Mouse (Mus musculus): ENCODE data around the gene Tgfb3. TPM values are rescaled to one million over a fixed set of nuclear protein-coding genes. Genes with fewer than 3 reads are reported as not detected.

Gene Tgfb3
- polyA plus RNA-seq, 1 experiment from 2014 or later: 27.0 TPM

- Histone ChIP-seq H3K4me3 (ENCODE audit: low read length) (no peak overlapping the region), H3K4me1 (ENCODE audit: insufficient read depth, low read length) (peaks cover 25% of the 10 kb centered on the region), H3K9ac (replicated peaks; ENCODE audit: low read length) (no peak overlapping the region), H3K9me3 (ENCODE audit: low read length) (no peaks in the 10 kb centered on the region), H3K36me3 (ENCODE audit: insufficient read depth, low read length) (no peaks in the 10 kb centered on the region), H3K27me3 (ENCODE audit: insufficient read depth, low read length) (no peaks in the 10 kb centered on the region), H3K4me2 (replicated peaks; ENCODE audit: low read depth, low read length) (no peak overlapping the region), H3K27ac (ENCODE audit: low read length) (no peak overlapping the region)
- 90% methylated on average over 6 of the region's 6 CpGs for WGBS
- ATAC-seq (ENCODE audit: low FRiP score, low TSS enrichment): no peak
Observed at GRCm38 (mm10) chr12:86025480-86025879, 53.4 kb downstream of the Tgfb3 start.

GRCm38 (mm10) chr12:86024426-86024825 lies 54.4 kb downstream of the Tgfb3 start:
- H3K4me1 ChIP-seq (ENCODE audit: insufficient read depth, low read length): peaks cover 25% of the 10 kb centered on the region
- no peaks in the 10 kb centered on the region for H3K27me3 ChIP-seq (ENCODE audit: insufficient read depth, low read length)
- no peak overlapping the region for H3K4me3 ChIP-seq (ENCODE audit: low read length)
- no peaks in the 10 kb centered on the region for H3K36me3 ChIP-seq (ENCODE audit: insufficient read depth, low read length)
- H3K4me2 ChIP-seq (replicated peaks; ENCODE audit: low read depth, low read length): no peak overlapping the region
- no peak overlapping the region for H3K9ac ChIP-seq (replicated peaks; ENCODE audit: low read length)
- no peak overlapping the region for H3K27ac ChIP-seq (ENCODE audit: low read length)
- 57% methylated on average over 4 of the region's 4 CpGs for WGBS
- ATAC-seq (ENCODE audit: low FRiP score, low TSS enrichment): no peak
- H3K9me3 ChIP-seq (ENCODE audit: low read length): no peaks in the 10 kb centered on the region

GRCm38 (mm10) chr12:86023081-86023871 lies 55.6 kb downstream of the Tgfb3 start:
- Histone ChIP-seq H3K27ac (ENCODE audit: low read length) (peak overlapping the region; percentile 26), H3K4me3 (ENCODE audit: low read length) (no peak overlapping the region), H3K9ac (replicated peaks; ENCODE audit: low read length) (no peak overlapping the region), H3K4me2 (replicated peaks; ENCODE audit: low read depth, low read length) (no peak overlapping the region), H3K9me3 (ENCODE audit: low read length) (no peaks in the 10 kb centered on the region), H3K4me1 (ENCODE audit: insufficient read depth, low read length) (peaks cover 25% of the 10 kb centered on the region), H3K27me3 (ENCODE audit: insufficient read depth, low read length) (no peaks in the 10 kb centered on the region), H3K36me3 (ENCODE audit: insufficient read depth, low read length) (no peaks in the 10 kb centered on the region)
- ATAC-seq (ENCODE audit: low FRiP score, low TSS enrichment): peak; percentile 40; the same call in 1 of the 2 replicates
- 66% methylated on average over 4 of the region's 4 CpGs for WGBS

GRCm38 (mm10) chr12:86022282-86022984 lies 56.4 kb downstream of the Tgfb3 start:
- Histone ChIP-seq H3K27me3 (ENCODE audit: insufficient read depth, low read length) (no peaks in the 10 kb centered on the region), H3K4me3 (ENCODE audit: low read length) (no peak overlapping the region), H3K9ac (replicated peaks; ENCODE audit: low read length) (no peak overlapping the region), H3K36me3 (ENCODE audit: insufficient read depth, low read length) (no peaks in the 10 kb centered on the region), H3K4me1 (ENCODE audit: insufficient read depth, low read length) (peaks cover 25% of the 10 kb centered on the region), H3K27ac (ENCODE audit: low read length) (no peak overlapping the region; the same call in 1 of the 2 replicates), H3K9me3 (ENCODE audit: low read length) (no peaks in the 10 kb centered on the region), H3K4me2 (replicated peaks; ENCODE audit: low read depth, low read length) (no peak overlapping the region)
- 39% methylated on average over 9 of the region's 9 CpGs for WGBS
- no peak for ATAC-seq (ENCODE audit: low FRiP score, low TSS enrichment)

- Histone ChIP-seq H3K4me3 (ENCODE audit: low read length) (no peak overlapping the region), H3K9me3 (ENCODE audit: low read length) (no peaks in the 10 kb centered on the region), H3K9ac (replicated peaks; ENCODE audit: low read length) (no peak overlapping the region), H3K4me1 (ENCODE audit: insufficient read depth, low read length) (peaks cover 18% of the 10 kb centered on the region), H3K27ac (ENCODE audit: low read length) (no peak overlapping the region), H3K27me3 (ENCODE audit: insufficient read depth, low read length) (no peaks in the 10 kb centered on the region), H3K4me2 (replicated peaks; ENCODE audit: low read depth, low read length) (no peak overlapping the region), H3K36me3 (ENCODE audit: insufficient read depth, low read length) (no peaks in the 10 kb centered on the region)
- 72% methylated on average over 6 of the region's 6 CpGs for WGBS
- no peak for ATAC-seq (ENCODE audit: low FRiP score, low TSS enrichment)
Observed at GRCm38 (mm10) chr12:86021583-86021982, 57.3 kb downstream of the Tgfb3 start.

GRCm38 (mm10) chr12:86017360-86017759 lies 61.5 kb downstream of the Tgfb3 start:
- Histone ChIP-seq H3K27me3 (ENCODE audit: insufficient read depth, low read length) (no peaks in the 10 kb centered on the region), H3K4me2 (replicated peaks; ENCODE audit: low read depth, low read length) (no peak overlapping the region), H3K4me3 (ENCODE audit: low read length) (no peak overlapping the region), H3K9me3 (ENCODE audit: low read length) (no peaks in the 10 kb centered on the region), H3K9ac (replicated peaks; ENCODE audit: low read length) (no peak overlapping the region), H3K4me1 (ENCODE audit: insufficient read depth, low read length) (peaks cover 6% of the 10 kb centered on the region), H3K27ac (ENCODE audit: low read length) (no peak overlapping the region), H3K36me3 (ENCODE audit: insufficient read depth, low read length) (no peaks in the 10 kb centered on the region)
- no peak for ATAC-seq (ENCODE audit: low FRiP score, low TSS enrichment)
- 74% methylated on average over 5 of the region's 5 CpGs for WGBS

- no peaks in the 10 kb centered on the region for H3K9me3 ChIP-seq (ENCODE audit: low read length)
- H3K4me3 ChIP-seq (ENCODE audit: low read length): no peak overlapping the region
- ATAC-seq (ENCODE audit: low FRiP score, low TSS enrichment): no peak
- WGBS: 67% methylated on average over 2 of the region's 2 CpGs
- H3K4me2 ChIP-seq (replicated peaks; ENCODE audit: low read depth, low read length): no peak overlapping the region
- no peak overlapping the region for H3K9ac ChIP-seq (replicated peaks; ENCODE audit: low read length)
- H3K27ac ChIP-seq (ENCODE audit: low read length): no peak overlapping the region
- H3K4me1 ChIP-seq (ENCODE audit: insufficient read depth, low read length): no peaks in the 10 kb centered on the region
- H3K27me3 ChIP-seq (ENCODE audit: insufficient read depth, low read length): no peaks in the 10 kb centered on the region
- no peaks in the 10 kb centered on the region for H3K36me3 ChIP-seq (ENCODE audit: insufficient read depth, low read length)
Observed at GRCm38 (mm10) chr12:86015114-86015513, 63.7 kb downstream of the Tgfb3 start.

GRCm38 (mm10) chr12:86014621-86015020 lies 64.2 kb downstream of the Tgfb3 start:
- H3K4me3 ChIP-seq (ENCODE audit: low read length): no peak overlapping the region
- ATAC-seq (ENCODE audit: low FRiP score, low TSS enrichment): no peak
- no peak overlapping the region for H3K9ac ChIP-seq (replicated peaks; ENCODE audit: low read length)
- no peaks in the 10 kb centered on the region for H3K27me3 ChIP-seq (ENCODE audit: insufficient read depth, low read length)
- no peaks in the 10 kb centered on the region for H3K4me1 ChIP-seq (ENCODE audit: insufficient read depth, low read length)
- no peaks in the 10 kb centered on the region for H3K9me3 ChIP-seq (ENCODE audit: low read length)
- no peak overlapping the region for H3K27ac ChIP-seq (ENCODE audit: low read length)
- H3K36me3 ChIP-seq (ENCODE audit: insufficient read depth, low read length): no peaks in the 10 kb centered on the region
- WGBS: 87% methylated on average over 3 of the region's 3 CpGs
- H3K4me2 ChIP-seq (replicated peaks; ENCODE audit: low read depth, low read length): no peak overlapping the region

GRCm38 (mm10) chr12:86014174-86014573 lies 64.7 kb downstream of the Tgfb3 start:
- H3K4me3 ChIP-seq (ENCODE audit: low read length): no peak overlapping the region
- ATAC-seq (ENCODE audit: low FRiP score, low TSS enrichment): no peak
- H3K9me3 ChIP-seq (ENCODE audit: low read length): no peaks in the 10 kb centered on the region
- 79% methylated on average over 2 of the region's 2 CpGs for WGBS
- no peaks in the 10 kb centered on the region for H3K36me3 ChIP-seq (ENCODE audit: insufficient read depth, low read length)
- no peak overlapping the region for H3K27ac ChIP-seq (ENCODE audit: low read length)
- no peak overlapping the region for H3K4me2 ChIP-seq (replicated peaks; ENCODE audit: low read depth, low read length)
- no peaks in the 10 kb centered on the region for H3K27me3 ChIP-seq (ENCODE audit: insufficient read depth, low read length)
- H3K9ac ChIP-seq (replicated peaks; ENCODE audit: low read length): no peak overlapping the region
- no peaks in the 10 kb centered on the region for H3K4me1 ChIP-seq (ENCODE audit: insufficient read depth, low read length)

- Histone ChIP-seq H3K4me2 (replicated peaks; ENCODE audit: low read depth, low read length) (no peak overlapping the region), H3K4me3 (ENCODE audit: low read length) (no peak overlapping the region), H3K36me3 (ENCODE audit: insufficient read depth, low read length) (no peaks in the 10 kb centered on the region), H3K27ac (ENCODE audit: low read length) (no peak overlapping the region), H3K4me1 (ENCODE audit: insufficient read depth, low read length) (no peaks in the 10 kb centered on the region), H3K27me3 (ENCODE audit: insufficient read depth, low read length) (no peaks in the 10 kb centered on the region), H3K9ac (replicated peaks; ENCODE audit: low read length) (no peak overlapping the region), H3K9me3 (ENCODE audit: low read length) (no peaks in the 10 kb centered on the region)
- ATAC-seq (ENCODE audit: low FRiP score, low TSS enrichment): no peak
- 71% methylated on average over 2 of the region's 2 CpGs for WGBS
Observed at GRCm38 (mm10) chr12:86012195-86012594, 66.6 kb downstream of the Tgfb3 start.

Measured in kidney, embryonic 16.5 days (tissue).